Mouse (Mus musculus): ENCODE data around the gene Nup85.

Gene Nup85

GRCm38 (mm10) chr11:115613138-115613945 is 49.1 kb downstream of the Nup85 start:
- DNase-seq (ENCODE audit: low read depth, low spot score), result no peak

- DNase-seq (ENCODE audit: low read depth, low spot score), result no peak
These were observed 50.3 kb downstream of the Nup85 start for GRCm38 (mm10) chr11:115614346-115615107.

GRCm38 (mm10) chr11:115615108-115615825 is 51.0 kb downstream of the Nup85 start:
- no peak for DNase-seq (ENCODE audit: low read depth, low spot score)

- DNase-seq (ENCODE audit: low read depth, low spot score), result no peak
These were observed 51.6 kb downstream of the Nup85 start for GRCm38 (mm10) chr11:115615875-115616274.

GRCm38 (mm10) chr11:115616371-115616770 is 52.1 kb downstream of the Nup85 start:
- no peak for DNase-seq (ENCODE audit: low read depth, low spot score)

- DNase-seq (ENCODE audit: low read depth, low spot score), result no peak
These were observed 52.7 kb downstream of the Nup85 start for GRCm38 (mm10) chr11:115616893-115617292.

- no peak for DNase-seq (ENCODE audit: low read depth, low spot score)
These were observed 53.8 kb downstream of the Nup85 start for GRCm38 (mm10) chr11:115618001-115618400.

- DNase-seq (ENCODE audit: low read depth, low spot score), result no peak
These were observed 54.7 kb downstream of the Nup85 start for GRCm38 (mm10) chr11:115618732-115619516.

GRCm38 (mm10) chr11:115619949-115620348 is 55.7 kb downstream of the Nup85 start:
- DNase-seq (ENCODE audit: low read depth, low spot score), result no peak

GRCm38 (mm10) chr11:115623487-115624070 is 59.3 kb downstream of the Nup85 start:
- DNase-seq (ENCODE audit: low read depth, low spot score), result no peak

- no peak for DNase-seq (ENCODE audit: low read depth, low spot score)
These were observed 61.6 kb downstream of the Nup85 start for GRCm38 (mm10) chr11:115625877-115626276.

- no peak for DNase-seq (ENCODE audit: low read depth, low spot score)
These were observed 62.8 kb downstream of the Nup85 start for GRCm38 (mm10) chr11:115626824-115627616.

GRCm38 (mm10) chr11:115627705-115628464 is 63.7 kb downstream of the Nup85 start, which contains the start of gene Slc25a19:
Gene Slc25a19 (minus strand): TSS chr11:115628295.
- peak; percentile 99 for DNase-seq (ENCODE audit: low read depth, low spot score)

GRCm38 (mm10) chr11:115628465-115629101 is 64.3 kb downstream of the Nup85 start:
- DNase-seq (ENCODE audit: low read depth, low spot score), result no peak

GRCm38 (mm10) chr11:115629734-115630531 is 65.7 kb downstream of the Nup85 start:
- no peak for DNase-seq (ENCODE audit: low read depth, low spot score)

GRCm38 (mm10) chr11:115630532-115631504 is 66.6 kb downstream of the Nup85 start:
- DNase-seq (ENCODE audit: low read depth, low spot score), result no peak

- peak; percentile 48 for DNase-seq (ENCODE audit: low read depth, low spot score)
These were observed 67.3 kb downstream of the Nup85 start for GRCm38 (mm10) chr11:115631505-115631890.
